Mouse (Mus musculus): ENCODE measurements around the gene AY761184. TPM values are rescaled to one million over a fixed set of nuclear protein-coding genes. Genes with fewer than 3 reads are reported as not detected.
"Not testable (repeated sequence)": the region's sequence is repeated elsewhere in the genome, so short reads cannot be mapped to it uniquely, and the experiment has no call there.

AY761184 gene
- polyA plus RNA-seq (2014; fragmentation: Nextera tagmentation; extraction: Ambion mirVana): not detected in 2 replicates

DNA sequence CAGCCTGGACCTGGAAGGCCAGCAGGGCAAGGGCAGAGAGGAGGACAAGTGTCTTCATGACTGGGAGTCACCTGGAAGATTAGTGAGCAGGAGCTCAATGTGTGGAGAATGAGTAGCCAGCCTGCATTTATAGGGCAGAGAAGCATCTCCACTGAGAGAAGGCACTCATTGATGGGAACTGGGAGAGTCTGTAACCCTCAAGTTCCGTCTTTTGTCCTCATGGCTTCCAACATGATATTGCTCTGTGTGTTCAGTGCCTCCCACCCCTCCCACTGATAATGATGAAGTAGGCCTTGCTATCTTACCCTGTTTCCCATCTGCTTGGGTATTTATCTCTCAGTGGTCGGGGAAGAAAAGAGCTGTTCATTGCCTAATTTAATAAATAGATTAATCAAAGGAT lies at the start of gene AY761184:
Gene AY761184 (minus strand): TSS at position 101 of the 400 bp plus-strand sequence.
- not testable (repeated sequence) for H3K9ac ChIP-seq (ENCODE audit: low read length); ATAC-seq (ENCODE audit: insufficient number of reproducible peaks, low FRiP score, low TSS enrichment, low read depth); H3K4me2 ChIP-seq (ENCODE audit: low read depth, severe bottlenecking); H3K36me3 ChIP-seq (ENCODE audit: control insufficient read depth, insufficient read depth, low read length); H3K27ac ChIP-seq (replicated peaks; ENCODE audit: low read depth, low read length); H3K9me3 ChIP-seq (ENCODE audit: control insufficient read depth, low read length); H3K27me3 ChIP-seq (ENCODE audit: control insufficient read depth, insufficient read depth, low read length); DNase-seq (ENCODE audit: low spot score); H3K4me3 ChIP-seq (ENCODE audit: low read depth, low read length); H3K4me1 ChIP-seq (ENCODE audit: control insufficient read depth, insufficient read depth, low read length)
- 75% methylated on average over 2 of the region's 2 CpGs for WGBS

DNA sequence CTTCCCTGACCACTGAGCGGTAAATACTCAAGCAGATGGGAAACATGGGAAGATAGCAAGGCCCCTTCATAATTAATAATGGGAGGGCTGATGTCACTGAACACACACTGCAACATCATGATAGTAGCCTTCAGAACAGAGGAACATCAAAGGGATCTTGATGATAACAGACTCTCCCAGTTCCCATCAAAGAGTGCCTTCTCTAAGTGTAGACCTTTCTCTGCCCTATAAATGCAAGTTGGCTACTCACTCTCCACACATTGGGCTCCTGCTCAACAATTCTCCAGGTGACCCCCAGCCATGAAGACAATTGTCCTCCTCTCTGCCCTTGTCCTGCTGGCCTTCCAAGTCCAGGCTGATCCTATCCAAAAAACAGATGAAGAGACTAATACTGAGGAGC lies 37.9 kb downstream of the AY761184 start, which contains the start of gene Defa34:
Gene Defa34 (plus strand): TSS at position 301 of the 400 bp plus-strand sequence.
- not testable (repeated sequence) for H3K27me3 ChIP-seq (ENCODE audit: control insufficient read depth, insufficient read depth, low read length); H3K4me1 ChIP-seq (ENCODE audit: control insufficient read depth, insufficient read depth, low read length); H3K27ac ChIP-seq (replicated peaks; ENCODE audit: low read depth, low read length); ATAC-seq (ENCODE audit: insufficient number of reproducible peaks, low FRiP score, low TSS enrichment, low read depth); DNase-seq (ENCODE audit: low spot score); H3K9me3 ChIP-seq (ENCODE audit: control insufficient read depth, low read length); H3K9ac ChIP-seq (ENCODE audit: low read length); H3K36me3 ChIP-seq (ENCODE audit: control insufficient read depth, insufficient read depth, low read length); H3K4me3 ChIP-seq (ENCODE audit: low read depth, low read length); H3K4me2 ChIP-seq (ENCODE audit: low read depth, severe bottlenecking)
- WGBS: 100% methylated on average over 1 of the region's 1 CpGs

GRCm38 (mm10) chr8:21655480-21655879 lies 48.0 kb downstream of the AY761184 start, which contains the start of gene Defa17:
TSS of gene Defa17 (plus strand) at chr8:21655780.
- WGBS: no CpG with 5 or more reads among the region's 2 CpGs
- H3K4me2 ChIP-seq (ENCODE audit: low read depth, severe bottlenecking); H3K27ac ChIP-seq (replicated peaks; ENCODE audit: low read depth, low read length); H3K27me3 ChIP-seq (ENCODE audit: control insufficient read depth, insufficient read depth, low read length); H3K9me3 ChIP-seq (ENCODE audit: control insufficient read depth, low read length); ATAC-seq (ENCODE audit: insufficient number of reproducible peaks, low FRiP score, low TSS enrichment, low read depth); H3K4me1 ChIP-seq (ENCODE audit: control insufficient read depth, insufficient read depth, low read length); H3K4me3 ChIP-seq (ENCODE audit: low read depth, low read length); H3K36me3 ChIP-seq (ENCODE audit: control insufficient read depth, insufficient read depth, low read length); DNase-seq (ENCODE audit: low spot score); H3K9ac ChIP-seq (ENCODE audit: low read length): not testable (repeated sequence)

Other genes starting within 250 kb of the AY761184 start
- not detected in 2 replicates for gene Gm7849, start 247.1 kb downstream of the AY761184 start, polyA plus RNA-seq (2014; fragmentation: Nextera tagmentation; extraction: Ambion mirVana)
- gene Defa20, start 194.4 kb downstream of the AY761184 start, polyA plus RNA-seq (2014; fragmentation: Nextera tagmentation; extraction: Ambion mirVana): not detected in 2 replicates
- not detected in 2 replicates for gene Defa32, start 174.6 kb downstream of the AY761184 start, polyA plus RNA-seq (2014; fragmentation: Nextera tagmentation; extraction: Ambion mirVana)
- gene Defa37, start 138.3 kb downstream of the AY761184 start, polyA plus RNA-seq (2014; fragmentation: Nextera tagmentation; extraction: Ambion mirVana): not detected in 2 replicates
- not detected in 2 replicates for gene Defa28, start 120.6 kb downstream of the AY761184 start, polyA plus RNA-seq (2014; fragmentation: Nextera tagmentation; extraction: Ambion mirVana)
- gene Gm7861, start 109.1 kb downstream of the AY761184 start, polyA plus RNA-seq (2014; fragmentation: Nextera tagmentation; extraction: Ambion mirVana): not detected in 2 replicates
- gene Defa26, start 85.5 kb downstream of the AY761184 start, polyA plus RNA-seq (2014; fragmentation: Nextera tagmentation; extraction: Ambion mirVana): not detected in 2 replicates
- not detected in 2 replicates for gene Defa17, start 47.9 kb downstream of the AY761184 start, polyA plus RNA-seq (2014; fragmentation: Nextera tagmentation; extraction: Ambion mirVana)
- gene Defa34, start 37.8 kb downstream of the AY761184 start, polyA plus RNA-seq (2014; fragmentation: Nextera tagmentation; extraction: Ambion mirVana): not detected in 2 replicates
- gene Defa24, start 30.8 kb upstream of the AY761184 start, polyA plus RNA-seq (2014; fragmentation: Nextera tagmentation; extraction: Ambion mirVana): not detected in 2 replicates
- not detected in 2 replicates for gene Defb50, start 119.9 kb upstream of the AY761184 start, polyA plus RNA-seq (2014; fragmentation: Nextera tagmentation; extraction: Ambion mirVana)
- gene Defb2, start 136.3 kb upstream of the AY761184 start, polyA plus RNA-seq (2014; fragmentation: Nextera tagmentation; extraction: Ambion mirVana): not detected in 2 replicates
- not detected in 2 replicates for gene Defb10, start 155.3 kb upstream of the AY761184 start, polyA plus RNA-seq (2014; fragmentation: Nextera tagmentation; extraction: Ambion mirVana)
- not detected in 2 replicates for gene Defb9, start 181.8 kb upstream of the AY761184 start, polyA plus RNA-seq (2014; fragmentation: Nextera tagmentation; extraction: Ambion mirVana)
- gene Defb11, start 202.8 kb upstream of the AY761184 start, polyA plus RNA-seq (2014; fragmentation: Nextera tagmentation; extraction: Ambion mirVana): not detected in 2 replicates
- gene Defb15, start 229.1 kb upstream of the AY761184 start, polyA plus RNA-seq (2014; fragmentation: Nextera tagmentation; extraction: Ambion mirVana): not detected in 2 replicates
- not detected in 2 replicates for gene Defb35, start 234.7 kb upstream of the AY761184 start, polyA plus RNA-seq (2014; fragmentation: Nextera tagmentation; extraction: Ambion mirVana)
- not detected in 2 replicates for gene Defb13, start 243.1 kb upstream of the AY761184 start, polyA plus RNA-seq (2014; fragmentation: Nextera tagmentation; extraction: Ambion mirVana)